ENCODE assay signal across 10 mouse cellular contexts in the genomic region with DNA sequence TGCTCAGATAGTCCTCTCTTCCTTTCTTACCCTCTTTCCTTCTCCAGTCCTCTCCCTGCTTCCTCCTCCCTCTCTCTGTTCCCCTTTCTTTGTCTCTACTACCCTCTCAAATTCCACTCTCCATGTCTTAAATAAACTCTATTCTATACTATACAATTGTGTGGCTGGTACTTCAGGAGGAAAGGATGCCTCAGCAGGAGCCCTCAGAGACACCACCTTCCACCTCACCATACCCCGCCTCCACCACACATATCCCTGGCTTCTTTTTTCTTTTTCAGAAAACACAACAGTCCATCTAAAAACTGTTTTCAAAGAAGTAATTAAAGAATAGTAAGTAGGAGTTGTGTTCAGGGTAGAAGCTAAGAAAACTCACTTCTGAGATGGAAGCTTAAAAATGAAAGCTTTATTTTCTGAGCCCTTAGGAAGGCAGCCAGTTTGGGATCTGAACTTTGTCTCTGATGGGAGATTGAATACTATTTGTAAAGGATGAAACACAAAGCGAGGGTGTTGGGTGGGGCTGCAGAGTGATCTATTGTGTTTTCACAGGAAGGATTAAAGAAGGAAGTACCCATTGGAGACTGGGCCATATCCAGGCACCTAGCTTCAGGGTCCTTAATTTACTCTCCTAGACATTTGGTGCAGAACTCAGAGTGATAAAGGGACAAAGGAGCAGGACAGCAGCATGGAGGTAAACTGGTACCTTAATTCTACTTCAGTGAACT. TPM values are rescaled to one million over a fixed set of nuclear protein-coding genes. Genes with fewer than 3 reads are reported as not detected.
DNase-seq lines count a peak whose midpoint lies in the region; ATAC-seq and TF ChIP-seq lines count a peak whose summit lies in the region.
"Not testable (repeated sequence)": the region's sequence is repeated elsewhere in the genome, so short reads cannot be mapped to it uniquely, and the experiment has no call there.
"Had no signal": no experiment of that assay in that cellular context is flagged by ENCODE, and none has a peak within 500 bp of the region (broad histone marks: within the 10 kb centered on the region; RNA-seq: fewer than 3 reads in every experiment).

No protein-coding gene starts in this region.

- not testable (repeated sequence) for H3K9me3 ChIP-seq in ES-Bruce4 (replicated peaks; ENCODE audit: control insufficient read depth, insufficient read depth, low read length, poor library complexity, severe bottlenecking); heart, postnatal 0 days (replicated peaks; ENCODE audit: control insufficient read depth, low read length)

- intact Hi-C loops in gastrocnemius, adult 2 months (cut with DNase I): loop anchor here (10.0 kb wide), 1 partner anchor 155 kb away; the partner anchor contains the start of gene Abcg3

- DNase-seq in R1 (ENCODE audit: low read depth, low spot score): peak; percentile 88
- not testable (repeated sequence) for DNase-seq in gastrocnemius, adult 2 months; heart, postnatal 0 days (ENCODE audit: low spot score); spleen, adult 2 months (ENCODE audit: low read depth in 1 of 2, low spot score in 2 of 2)

- not testable (repeated sequence) for H3K4me2 ChIP-seq in heart, postnatal 0 days (ENCODE audit: low read depth, low read length)

- ATAC-seq in heart, postnatal 0 days (ENCODE audit: insufficient read depth, low read depth): not testable (repeated sequence)
- ATAC-seq in megakaryocyte, adult 5-6 weeks (ENCODE audit: poor library complexity, severe bottlenecking): 0 out of 2 replicates have a peak, but pooled peaks have one; percentile 3

- H3K27ac ChIP-seq in ES-Bruce4 (ENCODE audit: insufficient read depth, low read length): peak overlapping the region; percentile 51; the same call in 1 of the 2 replicates
- peak overlapping the region; percentile 74 for H3K27ac ChIP-seq in gastrocnemius, adult 2 months
- H3K27ac ChIP-seq in heart, postnatal 0 days (ENCODE audit: low read depth): peak overlapping the region; percentile 43; the same call in 1 of the 2 replicates
- H3K27ac ChIP-seq in spleen, adult 2 months (ENCODE audit: insufficient read depth, low read length): peak overlapping the region; percentile 60

- H3K36me3 ChIP-seq in ES-Bruce4 (ENCODE audit: control insufficient read depth, insufficient read depth, low read length, poor library complexity, severe bottlenecking); heart, postnatal 0 days (replicated peaks; ENCODE audit: control insufficient read depth, insufficient read depth, low read length); spleen, adult 2 months (ENCODE audit: control insufficient read depth, insufficient read depth, low read length): not testable (repeated sequence)

- not testable (repeated sequence) for H3K9ac ChIP-seq in ES-Bruce4 (ENCODE audit: low read depth, poor library complexity, severe bottlenecking); heart, postnatal 0 days (replicated peaks; ENCODE audit: low read depth, low read length)

- not testable (repeated sequence) for TF ChIP-seq POLR2A in ES-Bruce4 (IDR thresholded peaks at IDR 0.05; ENCODE audit: insufficient read depth, low read length); spleen, adult 2 months (IDR thresholded peaks at IDR 0.05; ENCODE audit: low read depth, low read length)

- not testable (repeated sequence) for H3K4me3 ChIP-seq in ES-Bruce4 (ENCODE audit: low read depth, low read length); gastrocnemius, adult 2 months; heart, postnatal 0 days (ENCODE audit: low read depth, low read length); spleen, adult 2 months (ENCODE audit: extremely low read depth, insufficient read depth, insufficient read length)

- not testable (repeated sequence) for TF ChIP-seq EP300 in ES-Bruce4 (IDR thresholded peaks at IDR 0.05; ENCODE audit: insufficient read depth, low read depth, low read length); heart, postnatal 0 days (IDR thresholded peaks at IDR 0.05; ENCODE audit: low read depth)

- not testable (repeated sequence) for TF ChIP-seq CTCF in ES-Bruce4 (IDR thresholded peaks at IDR 0.05; ENCODE audit: low read depth, low read length); gastrocnemius, adult 2 months (IDR thresholded peaks at IDR 0.05); heart, postnatal 0 days (IDR thresholded peaks at IDR 0.05; ENCODE audit: low read depth); spleen, adult 2 months (IDR thresholded peaks at IDR 0.05; ENCODE audit: extremely low read depth, insufficient read depth, insufficient read length, insufficient replicate concordance)

- WGBS in heart, postnatal 0 days: 69% methylated on average over 2 of the region's 2 CpGs
- WGBS in spleen, adult 2 months: 76% methylated on average over 2 of the region's 2 CpGs

- H3K4me1 ChIP-seq in ES-Bruce4 (ENCODE audit: control insufficient read depth, insufficient read depth, low read length); heart, postnatal 0 days (ENCODE audit: control insufficient read depth, insufficient read depth): not testable (repeated sequence)
- H3K4me1 ChIP-seq in spleen, adult 2 months (ENCODE audit: control insufficient read depth, insufficient read depth, insufficient read length): peaks cover 12% of the 10 kb centered on the region; the same call in 1 of the 2 replicates

- H3K27me3 ChIP-seq in ES-Bruce4 (ENCODE audit: control insufficient read depth, insufficient read depth, low read length, poor library complexity, severe bottlenecking); heart, postnatal 0 days (ENCODE audit: control insufficient read depth, insufficient read depth, low read length); spleen, adult 2 months (ENCODE audit: control insufficient read depth, insufficient read depth, low read length): not testable (repeated sequence)

RNA-seq across cellular contexts. Expression of gene Gbp4, which starts 0.9 kb away (rescaled TPM):
- 0.72 and 0.79 TPM in 2 replicates for polyA plus RNA-seq in ES-Bruce4 (2011; ENCODE audit: insufficient read depth, insufficient read length, low read depth, missing spikeins)
- 1 to 10 TPM; 1.2 to 2.7 TPM for total RNA-seq in gastrocnemius, adult 2 months (2021)
- total RNA-seq in heart, postnatal 0 days (2014; rRNA removed; ENCODE audit: low replicate concordance): 21.5 and 27.7 TPM in 2 replicates
- polyA plus RNA-seq in heart, postnatal 0 days (2015; fragmentation: Nextera tagmentation; extraction: Ambion mirVana): 2.3 and 2.9 TPM in 2 replicates
- 2.2 TPM in 2 replicates for total RNA-seq in megakaryocyte, adult 5-6 weeks (2015)
- 1.9 and 3.0 TPM in 2 replicates for total RNA-seq in megakaryocyte, adult 5-6 weeks (2017)
- 21.3 and 30.8 TPM in 2 replicates for polyA plus RNA-seq in spleen, adult 2 months (2012; rRNA removed)
- total RNA-seq: common myeloid progenitor, adult 5-6 weeks; MEL had no signal

RNA-seq across cellular contexts. Expression of gene Gbp8, which starts 0.9 kb away (rescaled TPM):
- polyA plus RNA-seq in ES-Bruce4 (2011; ENCODE audit: insufficient read depth, insufficient read length, low read depth, missing spikeins): 0.25 TPM in 1 of 2 replicates, not detected in the other
- not detected for total RNA-seq in gastrocnemius, adult 2 months (2021)
- total RNA-seq in heart, postnatal 0 days (2014; rRNA removed; ENCODE audit: low replicate concordance): 0.85 TPM in 1 of 2 replicates, not detected in the other
- 0.44 and 0.45 TPM in 2 replicates for polyA plus RNA-seq in heart, postnatal 0 days (2015; fragmentation: Nextera tagmentation; extraction: Ambion mirVana)
- 1.3 and 2.1 TPM in 2 replicates for total RNA-seq in megakaryocyte, adult 5-6 weeks (2015)
- total RNA-seq in megakaryocyte, adult 5-6 weeks (2017): 0.37 and 1.1 TPM in 2 replicates
- 9.8 and 12.8 TPM in 2 replicates for polyA plus RNA-seq in spleen, adult 2 months (2012; rRNA removed)
- total RNA-seq: forebrain, postnatal 0 days; MEL had no signal
- polyA plus RNA-seq: forebrain, embryonic 11.5 days had no signal

RNA-seq across cellular contexts. Expression of gene Gbp9, which starts 0.9 kb away (rescaled TPM):
- 0.63 and 1.4 TPM in 2 replicates for polyA plus RNA-seq in ES-Bruce4 (2011; ENCODE audit: insufficient read depth, insufficient read length, low read depth, missing spikeins)
- 1 to 10 TPM; 2.4 to 2.8 TPM for total RNA-seq in gastrocnemius, adult 2 months (2021)
- total RNA-seq in heart, postnatal 0 days (2014; rRNA removed; ENCODE audit: low replicate concordance): 9.3 and 11.1 TPM in 2 replicates
- polyA plus RNA-seq in heart, postnatal 0 days (2015; fragmentation: Nextera tagmentation; extraction: Ambion mirVana): 3.6 and 4.7 TPM in 2 replicates
- 5.6 and 6.3 TPM in 2 replicates for total RNA-seq in megakaryocyte, adult 5-6 weeks (2015)
- 7.3 and 9.0 TPM in 2 replicates for total RNA-seq in megakaryocyte, adult 5-6 weeks (2017)
- 10.8 and 15.7 TPM in 2 replicates for polyA plus RNA-seq in spleen, adult 2 months (2012; rRNA removed)
